Mouse (Mus musculus): Measurements from ENCODE around the gene Ugt1a9.

- TF ChIP-seq POLR2A (IDR thresholded peaks at IDR 0.05; ENCODE audit: low read depth, low read length) (no peak), CTCF (IDR thresholded peaks at IDR 0.05; ENCODE audit: extremely low read depth, insufficient read depth, insufficient read length, insufficient replicate concordance) (no peak)
Measured at GRCm38 (mm10) chr1:88235894-88236415, 165.4 kb downstream of the Ugt1a9 start.
